Mouse (Mus musculus) embryonic fibroblast, embryonic 13.5 days (primary cell): ENCODE measurements around the gene Il12a.

Source experiments
- CTCF ChIP-seq: IDR thresholded peaks from 2 replicates; pipeline ENCODE4 v1.5.1; 2011; ENCODE audit warnings: mild to moderate bottlenecking, control low read depth, low read length, moderate library complexity, borderline replicate concordance; ENCODE audit not compliant: insufficient read depth
- POLR2A ChIP-seq: IDR thresholded peaks from 2 replicates; pipeline ENCODE4 v1.6.1; 2011; ENCODE audit warnings: low read depth, mild to moderate bottlenecking, control low read depth, low read length, moderate library complexity

DNA sequence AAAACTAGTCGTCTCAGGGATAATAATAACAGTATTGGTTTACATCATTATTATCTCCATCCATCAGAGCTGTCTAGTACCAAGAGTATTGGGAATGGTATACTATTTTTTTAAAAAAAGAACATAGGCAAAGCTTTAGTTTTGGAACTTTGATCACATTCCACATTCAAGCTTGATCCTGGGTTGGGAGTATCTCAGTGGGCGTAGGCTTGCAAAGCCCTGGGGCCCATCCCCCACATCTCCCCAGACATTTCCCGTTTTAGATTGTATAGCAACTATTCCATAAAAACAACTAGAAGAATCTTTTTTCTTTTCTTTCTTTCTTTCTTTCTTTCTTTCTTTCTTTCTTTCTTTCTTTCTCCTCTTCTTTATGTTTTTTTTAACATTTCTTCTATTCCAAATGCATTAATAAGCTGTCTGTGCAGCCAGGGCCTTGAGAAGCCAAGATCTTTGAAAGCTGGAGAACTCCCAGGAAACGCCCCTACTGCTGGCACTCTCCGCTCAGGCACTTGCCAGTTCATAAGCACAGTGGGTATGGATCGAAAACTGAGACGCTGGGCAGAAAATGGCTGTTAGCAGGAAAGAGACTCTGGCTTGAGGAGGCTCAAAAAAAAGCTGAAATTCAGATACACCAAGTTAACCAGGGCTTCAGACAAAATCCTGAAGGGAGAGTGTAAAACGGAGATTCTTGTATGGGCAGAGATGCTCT, 3.4 kb upstream of the Il12a start:
- TF ChIP-seq POLR2A (no peak), CTCF (no peak)
